Mouse (Mus musculus) megakaryocyte, embryonic 14.5 days (primary cell): ENCODE measurements around the gene Chst15.

Source experiments
- FLI1 ChIP-seq: IDR thresholded peaks from 2 replicates; pipeline ENCODE4 v1.6.1; 2012; ENCODE audit warnings: low read length, inconsistent platforms, mixed read lengths
- GATA1 ChIP-seq: IDR thresholded peaks from 3 replicates; pipeline ENCODE4 v1.6.1; 2012; ENCODE audit warnings: mixed read lengths, low read length, inconsistent platforms, borderline replicate concordance

DNA sequence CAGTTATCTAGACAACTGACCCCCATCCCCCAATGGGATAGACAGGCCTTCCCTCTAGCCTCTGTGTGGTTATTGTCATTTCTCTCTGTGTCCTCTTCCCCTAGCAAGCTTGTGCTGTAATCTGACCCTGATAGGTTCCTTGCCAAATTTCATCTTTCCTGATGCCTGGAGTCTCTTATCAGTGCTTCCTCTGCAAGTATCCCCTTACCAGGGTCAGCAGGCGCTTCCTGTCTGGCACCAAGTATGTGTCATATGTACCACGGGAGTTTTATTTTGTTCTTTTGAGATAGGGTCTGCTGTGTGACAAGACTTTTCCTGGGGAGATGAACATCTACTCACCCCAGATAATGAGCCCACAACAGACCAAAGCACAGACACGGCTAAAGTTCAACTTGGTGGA is 38.4 kb downstream of the Chst15 start:
- TF ChIP-seq GATA1 = no peak
- TF ChIP-seq FLI1 = no peak
